Mouse (Mus musculus) NIH3T3 (cell line): ENCODE results near the gene Grin2b.
A peak's percentile ranks its signal among the peaks of the same experiment; 100 is the strongest.
"Not testable (repeated sequence)": the region's sequence is repeated elsewhere in the genome, so short reads cannot be mapped to it uniquely, and the experiment has no call there.

Source experiments
- DNase-seq: peaks from one replicate; pipeline ENCODE4 v3.0.0-alpha.2; 2012; ENCODE audit warnings: low read depth

Grin2b gene

GRCm38 (mm10) chr6:135798202-135798992, 374.9 kb downstream of the Grin2b start:
- DNase-seq, result no peak

GRCm38 (mm10) chr6:135797371-135798033, 375.8 kb downstream of the Grin2b start:
- DNase-seq, result no peak

GRCm38 (mm10) chr6:135796911-135797310, 376.4 kb downstream of the Grin2b start:
- no peak for DNase-seq

DNA sequence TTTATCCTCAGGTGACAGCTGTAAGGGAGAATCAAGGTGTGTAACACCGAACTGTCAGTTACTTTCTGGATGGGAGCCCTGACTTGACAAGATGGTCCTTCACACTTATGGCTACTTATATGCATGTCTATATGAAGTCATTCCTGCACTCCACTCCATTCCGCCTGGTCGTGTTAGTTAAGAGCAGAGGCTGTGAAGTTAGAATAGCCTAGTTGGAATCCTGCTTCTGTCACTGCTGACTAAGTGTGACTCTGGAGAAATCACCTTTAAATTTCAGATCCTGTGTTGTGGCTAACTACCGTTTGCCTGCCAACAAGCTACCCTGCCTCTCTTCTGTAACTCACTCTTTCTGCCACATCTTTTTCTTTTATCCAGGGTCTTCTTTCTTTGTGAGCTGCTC, 381.9 kb downstream of the Grin2b start:
- DNase-seq, result no peak

- no peak for DNase-seq
Observed at GRCm38 (mm10) chr6:135789603-135790170, 383.6 kb downstream of the Grin2b start.

GRCm38 (mm10) chr6:135774670-135775069, 398.6 kb downstream of the Grin2b start:
- DNase-seq, result no peak

- DNase-seq, result no peak
Observed at GRCm38 (mm10) chr6:135767572-135767971, 405.7 kb downstream of the Grin2b start.

- no peak for DNase-seq
Observed at GRCm38 (mm10) chr6:135758735-135759134, 414.6 kb downstream of the Grin2b start.

DNA sequence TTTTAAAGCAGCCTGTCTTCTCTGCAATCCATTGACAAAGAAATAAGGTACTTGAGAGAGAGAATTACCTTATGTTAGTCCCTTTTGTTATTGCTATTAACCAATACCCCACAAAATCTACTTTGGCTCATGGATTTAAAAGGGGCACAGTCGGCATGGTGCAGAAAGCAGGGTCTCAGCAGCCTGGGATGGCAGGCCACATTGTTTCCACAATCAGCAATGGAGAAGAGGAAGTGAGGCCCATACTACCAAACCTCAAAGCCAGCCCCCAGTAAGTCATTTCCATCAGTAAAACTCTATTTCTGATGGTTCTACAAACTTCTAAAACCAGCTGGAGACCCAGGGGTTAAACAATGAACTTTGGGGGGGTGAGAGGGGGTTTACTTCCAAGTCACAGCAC, 417.2 kb downstream of the Grin2b start:
- DNase-seq, result no peak

DNA sequence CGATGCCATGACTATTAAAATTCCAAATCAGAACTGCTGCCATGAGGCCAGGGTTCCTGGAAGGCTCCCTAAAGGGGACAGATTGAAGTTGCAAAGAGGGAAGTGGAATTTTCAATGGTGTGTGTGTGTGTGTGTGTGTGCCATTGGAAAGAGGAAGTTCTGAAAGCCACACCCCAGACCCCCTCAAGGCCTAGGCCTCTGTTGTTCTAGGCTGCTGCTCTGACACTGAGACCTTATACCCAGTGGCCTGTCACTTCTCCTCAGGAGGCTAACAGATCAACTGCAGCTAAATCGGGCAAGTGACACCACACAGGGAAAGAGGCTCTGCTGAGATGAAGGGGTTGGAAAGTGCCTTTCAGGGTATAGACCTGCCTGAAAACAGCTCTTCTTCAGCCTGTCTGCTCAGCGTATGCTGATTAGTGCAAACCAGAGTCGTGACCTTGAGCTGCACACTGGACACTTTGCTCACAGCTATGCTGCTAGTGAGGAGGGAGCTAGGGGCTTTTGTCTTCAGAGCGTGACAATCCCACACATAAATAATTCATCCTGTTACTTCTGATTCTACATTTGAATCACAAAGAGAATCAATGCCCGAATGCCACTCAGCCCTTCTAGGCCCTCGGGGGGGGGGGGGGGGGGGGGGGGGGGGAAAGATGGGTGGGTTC, 424.8 kb downstream of the Grin2b start:
- DNase-seq, result peak; percentile 6

DNA sequence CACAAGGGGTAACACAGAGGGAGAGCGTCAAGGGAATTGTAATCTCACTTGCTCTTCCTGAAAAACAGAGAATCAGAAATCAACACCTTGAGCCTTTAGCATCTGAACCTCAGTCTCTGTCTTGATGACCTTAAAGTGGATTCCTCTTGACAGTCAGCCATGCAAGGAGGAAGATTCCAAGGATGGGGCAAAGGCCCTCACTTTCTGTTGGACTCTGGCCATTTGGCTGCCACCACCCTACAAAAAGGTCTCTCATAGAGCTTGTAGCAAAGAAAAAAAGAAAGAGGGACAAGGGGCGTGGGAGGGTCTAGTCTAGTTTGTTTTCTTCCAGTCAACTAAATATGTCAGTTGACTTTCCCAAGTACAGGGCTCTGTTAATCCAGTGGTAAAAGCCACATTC, 427.7 kb downstream of the Grin2b start:
- DNase-seq, result no peak

DNA sequence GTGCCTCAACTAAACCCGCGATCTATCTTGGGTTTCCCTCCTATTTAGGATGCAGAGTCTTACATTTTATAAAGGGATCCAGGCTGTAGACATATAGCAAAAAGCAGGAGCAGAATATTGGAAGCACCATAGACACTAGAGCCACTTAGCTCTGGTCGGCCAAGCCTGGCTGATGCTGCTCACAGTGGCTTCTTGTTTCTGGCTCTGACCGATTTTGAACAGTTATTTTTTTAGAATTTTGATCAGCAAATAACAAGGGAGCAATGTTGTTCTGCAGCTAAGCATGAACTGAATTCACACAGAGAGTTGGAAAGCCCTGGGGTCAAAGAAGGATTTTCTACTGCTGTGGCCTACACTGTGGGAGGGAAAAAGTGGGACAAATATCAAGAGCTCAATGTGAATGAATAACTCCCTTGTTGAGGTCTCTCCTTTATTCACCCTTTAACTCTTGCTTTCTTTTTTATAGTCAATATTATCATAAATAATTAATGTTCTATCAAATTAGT, 439.0 kb downstream of the Grin2b start:
- no peak for DNase-seq

- DNase-seq, result no peak
Observed at GRCm38 (mm10) chr6:135727106-135727505, 446.2 kb downstream of the Grin2b start.

DNA sequence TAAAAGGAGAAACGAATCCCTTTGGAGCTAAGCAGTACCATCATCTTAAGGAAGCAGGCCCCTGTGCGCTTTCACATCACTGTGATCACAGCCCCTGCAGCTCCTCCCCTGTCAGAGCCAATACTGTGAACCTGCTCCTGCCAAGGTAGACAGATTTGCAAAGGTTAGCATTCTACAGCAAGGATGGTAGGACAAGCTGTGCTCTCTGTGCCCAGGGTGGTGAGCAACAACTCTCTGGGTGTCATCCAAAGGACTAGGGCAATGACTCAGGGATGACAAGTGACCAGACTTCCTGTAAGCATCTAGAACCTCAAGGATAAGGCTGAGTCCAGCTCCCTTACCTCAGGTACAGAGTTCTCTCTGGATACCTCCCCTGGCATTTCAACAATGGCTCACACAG, 451.6 kb downstream of the Grin2b start:
- DNase-seq, result no peak

- DNase-seq, result no peak
Observed at GRCm38 (mm10) chr6:135714906-135715305, 458.4 kb downstream of the Grin2b start.

DNA sequence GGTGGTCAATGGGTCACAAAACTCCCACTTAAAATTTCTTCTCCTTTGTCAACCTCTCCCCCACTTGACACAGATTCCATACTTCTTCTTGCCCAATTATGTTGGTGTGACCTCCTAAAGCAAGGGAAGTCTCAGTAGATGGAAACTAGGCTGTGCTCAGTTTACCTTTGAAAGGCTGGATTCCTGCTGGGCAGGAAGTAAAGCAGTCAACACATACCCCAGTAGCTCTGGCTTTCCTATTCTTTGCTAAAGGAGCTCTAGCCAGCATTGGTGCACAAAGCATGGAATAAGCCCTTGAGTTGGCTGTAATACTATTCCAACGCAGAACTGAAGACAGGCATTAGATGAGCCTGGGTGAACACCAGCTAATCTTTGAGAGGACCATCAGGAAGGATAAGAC, 459.1 kb downstream of the Grin2b start:
- no peak for DNase-seq

GRCm38 (mm10) chr6:135713716-135714115, 459.6 kb downstream of the Grin2b start:
- DNase-seq, result no peak

DNA sequence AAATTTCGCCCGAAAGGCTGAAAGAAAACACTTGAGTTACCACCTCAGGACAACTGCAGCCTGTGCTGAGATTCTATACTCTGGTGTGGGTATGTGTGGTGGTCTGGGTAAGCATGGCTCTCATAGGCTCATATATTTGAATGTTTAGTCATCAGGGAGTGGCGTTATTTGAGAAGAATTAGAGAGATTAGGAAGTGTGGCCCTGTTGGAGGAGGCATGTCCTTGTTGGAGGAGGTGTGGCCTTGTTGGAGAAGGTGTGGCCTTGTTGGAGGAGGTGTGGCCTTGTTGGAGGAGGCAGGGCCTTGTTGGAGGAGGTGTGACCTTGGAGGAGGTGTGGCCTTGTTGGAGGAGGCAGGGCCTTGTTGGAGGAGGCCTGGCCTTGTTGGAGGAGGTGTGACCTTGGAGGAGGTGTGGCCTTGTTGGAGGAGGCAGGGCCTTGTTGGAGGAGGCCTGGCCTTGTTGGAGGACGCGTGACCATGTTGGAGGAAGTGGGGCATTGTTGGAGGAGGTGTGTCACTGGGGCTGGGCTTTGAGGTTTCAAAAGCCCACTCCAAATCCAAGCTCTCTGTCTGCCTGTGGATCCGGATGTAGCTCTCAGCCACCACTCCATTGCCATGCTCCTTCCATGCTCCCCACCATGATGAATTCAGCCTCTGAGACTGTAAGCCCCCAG, 466.3 kb downstream of the Grin2b start:
- not testable (repeated sequence) for DNase-seq

DNA sequence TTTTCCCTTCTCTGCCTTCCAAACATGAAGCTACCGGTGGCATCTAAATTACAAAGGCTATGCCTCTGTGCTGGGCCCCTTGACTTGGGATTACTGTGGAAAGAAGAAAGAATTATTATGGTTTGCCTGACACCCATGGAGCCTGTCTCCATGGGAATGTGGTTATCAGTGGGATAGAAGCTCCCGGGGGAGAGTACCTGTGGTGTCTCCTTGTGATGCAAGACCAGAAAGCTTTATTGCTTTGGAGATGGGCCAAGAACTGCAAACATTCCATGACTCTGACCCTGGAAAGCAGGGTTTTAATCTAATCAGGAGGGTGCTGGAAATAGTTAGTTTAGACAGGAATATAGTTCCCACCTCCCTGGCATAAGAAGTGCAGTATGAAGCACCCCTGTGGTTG, 469.7 kb downstream of the Grin2b start:
- no peak for DNase-seq

DNA sequence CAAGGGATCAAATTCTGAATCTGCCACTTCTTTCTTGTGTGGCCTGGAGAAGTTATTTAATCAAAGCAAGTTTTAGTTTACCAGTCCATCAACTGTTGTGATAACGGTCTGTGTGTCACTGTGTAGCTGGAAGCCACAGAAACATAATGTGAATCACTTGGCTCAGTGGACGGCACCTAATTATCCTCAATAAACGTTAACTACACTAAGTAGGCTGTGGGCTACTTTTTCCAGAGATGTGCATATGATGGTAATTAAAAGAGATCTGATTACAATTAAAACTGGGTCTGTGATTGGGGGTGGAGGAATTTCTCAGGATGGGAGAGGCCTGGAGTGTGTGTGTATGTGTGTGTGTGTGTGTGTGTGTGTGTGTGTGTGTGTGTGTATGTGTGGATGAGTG, 471.9 kb downstream of the Grin2b start:
- DNase-seq, result no peak

- peak; percentile 45 for DNase-seq
Observed at GRCm38 (mm10) chr6:135700717-135701345, 472.5 kb downstream of the Grin2b start.
